Mouse (Mus musculus): ENCODE measurements around the gene Flywch1.

The Flywch1 gene

GRCm38 (mm10) chr17:23742210-23742793, 29.1 kb downstream of the Flywch1 start:
- no peak for DNase-seq

GRCm38 (mm10) chr17:23741359-23742209, 29.8 kb downstream of the Flywch1 start:
- DNase-seq, result no peak

GRCm38 (mm10) chr17:23740598-23741021, 30.8 kb downstream of the Flywch1 start, which contains the start of gene Paqr4:
Gene Paqr4, minus strand, starts transcription at chr17:23740867.
- DNase-seq, result no peak

GRCm38 (mm10) chr17:23740136-23740584, 31.2 kb downstream of the Flywch1 start:
- DNase-seq, result peak; percentile 86

- peak; percentile 25 for DNase-seq
Observed at GRCm38 (mm10) chr17:23739202-23740135, 31.9 kb downstream of the Flywch1 start.

- no peak for DNase-seq
Observed at GRCm38 (mm10) chr17:23738836-23739201, 32.6 kb downstream of the Flywch1 start.

- no peak for DNase-seq
Observed at GRCm38 (mm10) chr17:23737493-23738445, 33.6 kb downstream of the Flywch1 start.

GRCm38 (mm10) chr17:23734341-23734740, 37.1 kb downstream of the Flywch1 start:
- DNase-seq, result no peak

- DNase-seq, result no peak
Observed at GRCm38 (mm10) chr17:23730441-23730840, 41.0 kb downstream of the Flywch1 start.

GRCm38 (mm10) chr17:23726758-23727142, 44.7 kb downstream of the Flywch1 start:
- peak; percentile 53 for DNase-seq

GRCm38 (mm10) chr17:23725999-23726757, 45.2 kb downstream of the Flywch1 start, which contains the start of gene Pkmyt1:
Gene Pkmyt1, plus strand, starts transcription at chr17:23726336.
- DNase-seq, result peak; percentile 95

- DNase-seq, result no peak
Observed at GRCm38 (mm10) chr17:23725477-23725876, 45.9 kb downstream of the Flywch1 start.

GRCm38 (mm10) chr17:23722376-23723125, 48.9 kb downstream of the Flywch1 start, which contains the start of gene 1520401A03Rik:
Gene 1520401A03Rik, minus strand, starts transcription at chr17:23722783.
- DNase-seq, result no peak

- no peak for DNase-seq
Observed at GRCm38 (mm10) chr17:23721886-23722285, 49.5 kb downstream of the Flywch1 start.

GRCm38 (mm10) chr17:23719455-23719854, 51.9 kb downstream of the Flywch1 start:
- no peak for DNase-seq

GRCm38 (mm10) chr17:23717003-23717402, 54.4 kb downstream of the Flywch1 start:
- no peak for DNase-seq

- DNase-seq, result peak; percentile 77
Observed at GRCm38 (mm10) chr17:23706212-23706611, 65.2 kb downstream of the Flywch1 start.

- DNase-seq, result no peak
Observed at GRCm38 (mm10) chr17:23705525-23706104, 65.8 kb downstream of the Flywch1 start.

- DNase-seq, result no peak
Observed at GRCm38 (mm10) chr17:23704741-23705140, 66.7 kb downstream of the Flywch1 start.

- no peak for DNase-seq
Observed at GRCm38 (mm10) chr17:23703301-23703700, 68.1 kb downstream of the Flywch1 start.

Data from kidney, adult 9 months (tissue).